Mouse (Mus musculus): ENCODE measurements around the gene Miox.

DNA sequence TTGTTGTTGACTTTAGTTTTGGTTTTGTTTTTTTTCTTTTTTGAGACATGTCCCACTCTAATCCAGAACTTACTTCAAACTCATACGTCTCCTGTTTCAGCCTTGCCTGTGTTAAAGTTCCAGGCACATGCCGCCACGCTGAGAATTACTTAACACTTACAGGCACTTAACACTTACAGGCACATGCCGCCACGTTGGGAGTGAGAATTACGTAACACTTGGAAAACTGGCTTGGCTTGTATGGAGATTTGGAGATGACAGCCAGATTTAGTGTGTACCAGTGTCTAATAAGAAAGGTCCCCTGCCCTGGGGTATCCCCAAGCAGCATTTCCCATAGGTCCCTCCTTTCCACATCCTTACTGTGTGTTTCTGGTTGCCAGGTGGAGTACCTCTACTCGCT, 28.9 kb downstream of the Miox start:
- TF ChIP-seq EP300 (IDR thresholded peaks at IDR 0.05; ENCODE audit: low read depth in 1 of 2, low read length in 2 of 2) (no peak), E2F4 (IDR thresholded peaks at IDR 0.05; ENCODE audit: borderline replicate concordance, low read depth, low read length) (no peak), RAD21 (IDR thresholded peaks at IDR 0.05; ENCODE audit: low read depth, low read length) (no peak), KAT2A (conservative IDR thresholded peaks at IDR 0.05; ENCODE audit: low read depth, low read length) (no peak), MXI1 (IDR thresholded peaks at IDR 0.05; ENCODE audit: low read depth, low read length) (no peak), MAZ (IDR thresholded peaks at IDR 0.05; ENCODE audit: low read depth, low read length) (no peak), ZMIZ1 (IDR thresholded peaks at IDR 0.05; ENCODE audit: low read depth, low read length) (no peak)

Data from MEL (cell line).